Mouse (Mus musculus) sigmoid colon, adult 10 weeks (tissue): ENCODE data around the gene Tulp1. TPM values are rescaled to one million over a fixed set of nuclear protein-coding genes. Genes with fewer than 3 reads are reported as not detected.

Experiments used
- polyA plus RNA-seq: library from polyadenylated mRNA; stranded (reverse); fragments of 350-450 nt; fragmentation: Illumina TruSeq; extraction: RNeasy Lipid Tissue Mini Kit (QIAGEN cat#74804); gene quantifications from one replicate; pipeline ENCODE4 v1.2.3, GENCODE M21; 2014; ENCODE audit warnings: low read depth, low replicate concordance

The Tulp1 gene
- not detected for polyA plus RNA-seq

DNA sequence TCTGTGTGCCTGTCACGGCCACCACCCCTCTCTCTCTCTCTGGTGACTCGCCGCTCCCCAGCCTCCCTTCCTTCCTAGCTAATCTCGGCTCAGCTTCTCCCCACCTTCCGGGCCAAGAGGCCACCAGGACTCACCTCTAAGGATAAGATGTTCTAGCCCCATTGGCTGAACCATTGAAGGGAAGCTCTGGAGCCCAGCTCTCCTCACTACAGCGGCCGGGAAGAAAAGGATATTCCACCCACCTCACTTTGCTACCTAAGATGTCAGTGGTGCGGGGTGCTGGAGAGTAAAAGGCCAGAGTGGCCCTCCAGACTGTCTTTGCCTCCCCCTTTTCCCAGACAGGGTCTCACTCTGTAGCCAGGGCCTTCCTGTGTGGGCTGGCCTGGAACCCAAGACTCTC is at the start of gene Tulp1:
Gene Tulp1 (minus strand): TSS at position 101 of the 400 bp plus-strand sequence.

GRCm38 (mm10) chr17:28350466-28351352 is 14.3 kb downstream of the Tulp1 start, which contains the start of gene Tead3:
TSS of gene Tead3 (minus strand) at chr17:28350817.

DNA sequence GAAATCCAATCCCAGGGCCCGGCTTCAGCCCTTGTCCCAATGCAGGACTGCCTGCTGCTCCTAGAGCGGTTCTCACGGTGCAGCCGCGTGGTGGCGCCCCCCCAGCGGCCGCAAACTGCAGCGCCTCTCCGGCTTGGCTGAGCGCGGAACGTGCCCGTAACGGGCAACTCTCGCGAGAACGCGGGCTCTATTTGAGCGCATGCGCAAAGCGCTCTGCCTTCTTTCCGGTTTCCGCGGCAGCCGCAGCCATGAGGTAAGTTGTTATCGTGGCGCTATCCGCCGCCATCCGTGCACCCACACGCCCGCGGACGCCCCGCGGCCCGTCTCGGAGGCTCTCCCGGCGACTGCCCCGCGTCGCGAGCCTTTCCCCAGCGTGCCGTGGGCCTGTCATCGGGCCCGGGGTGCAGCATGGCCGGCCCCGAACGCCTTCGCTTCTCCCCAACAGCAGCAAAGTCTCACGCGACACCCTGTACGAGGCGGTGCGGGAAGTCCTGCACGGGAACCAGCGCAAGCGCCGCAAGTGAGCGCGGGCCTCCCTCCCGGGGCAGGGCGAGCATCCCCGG is 36.6 kb downstream of the Tulp1 start, which contains the start of gene Rpl10a:
Gene Rpl10a (plus strand): TSS at position 106 of the 563 bp plus-strand sequence.

DNA sequence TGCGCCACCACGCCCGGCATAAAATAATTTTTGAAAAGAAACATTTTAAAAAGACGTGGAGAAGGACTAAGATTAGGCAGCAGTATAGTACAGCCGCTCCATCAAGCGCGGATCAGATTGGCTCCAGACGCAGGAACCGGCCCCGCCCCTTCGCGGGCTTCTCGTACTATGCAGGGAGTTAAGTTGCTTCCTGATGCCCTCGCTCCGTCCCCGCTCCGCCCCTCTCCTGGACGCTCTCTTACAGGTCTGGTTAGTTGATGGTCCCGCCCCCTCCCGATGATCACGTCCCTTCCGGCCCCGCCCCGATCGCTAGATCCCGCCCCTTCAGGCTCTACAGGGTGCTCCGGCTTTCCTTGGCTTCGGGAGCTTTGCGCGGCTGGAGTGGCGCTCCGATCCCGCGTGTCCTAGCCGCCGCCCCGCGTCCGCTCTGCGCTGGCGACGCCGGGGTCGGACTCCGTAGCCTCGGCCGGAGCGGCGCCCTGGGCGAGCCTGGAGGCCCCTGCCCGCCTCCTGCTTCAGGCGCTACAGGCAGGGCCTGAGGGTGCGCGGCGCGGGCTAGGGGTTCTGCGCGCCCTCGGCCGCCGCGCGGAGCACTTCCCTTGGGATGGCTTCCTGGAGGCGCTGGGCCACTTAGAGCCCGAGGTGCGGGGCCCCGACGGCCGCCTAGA is 51.7 kb downstream of the Tulp1 start, which contains the start of gene Fance:
Gene Fance (plus strand): TSS at position 308 of the 668 bp plus-strand sequence.

Other genes starting within 250 kb of the Tulp1 start
- 0.16 TPM for gene Scube3, start 223.1 kb downstream of the Tulp1 start, polyA plus RNA-seq
- gene Zfp523, start 188.1 kb downstream of the Tulp1 start, polyA plus RNA-seq = 0.47 TPM
- 0.25 TPM for gene Def6, start 157.4 kb downstream of the Tulp1 start, polyA plus RNA-seq
- gene Ppard, start 132.5 kb downstream of the Tulp1 start, polyA plus RNA-seq = 7.2 TPM
- gene Fance, start 51.7 kb downstream of the Tulp1 start, polyA plus RNA-seq = not detected
- 170 TPM for gene Rpl10a, start 36.8 kb downstream of the Tulp1 start, polyA plus RNA-seq
- 1.2 TPM for gene Tead3, start 14.4 kb downstream of the Tulp1 start, polyA plus RNA-seq
- 68.1 TPM for gene Fkbp5, start 152.3 kb upstream of the Tulp1 start, polyA plus RNA-seq
- gene Armc12, start 165.6 kb upstream of the Tulp1 start, polyA plus RNA-seq = not detected
- not detected for gene Clpsl2, start 184.2 kb upstream of the Tulp1 start, polyA plus RNA-seq
- 4.1 TPM for gene Clps, start 195.5 kb upstream of the Tulp1 start, polyA plus RNA-seq
- not detected for gene Lhfpl5, start 210.4 kb upstream of the Tulp1 start, polyA plus RNA-seq